Mouse (Mus musculus): ENCODE data around the gene E2f8.

GRCm38 (mm10) chr7:48911146-48911545, 29.8 kb upstream of the E2f8 start:
- no peak for TF ChIP-seq POLR2A (IDR thresholded peaks at IDR 0.05; ENCODE audit: low read depth, low read length)
- TF ChIP-seq CTCF (IDR thresholded peaks at IDR 0.05; ENCODE audit: extremely low read depth, insufficient read depth, insufficient read length, insufficient replicate concordance): no peak
